Mouse (Mus musculus) C2C12 (cell line): ENCODE measurements at regions not wholly inside any gene's neighbourhood (a gene's known extent, or its start where the extent isn't known, plus 50 kb on each side); places are given as distances from the start of the nearest gene placed in this dataset.

Source experiments
- CTCF ChIP-seq: IDR thresholded peaks from one replicate; pipeline ENCODE4 v1.5.1; 2011; ENCODE audit not compliant: control insufficient read depth, insufficient read depth, insufficient read length
- USF1 ChIP-seq: IDR thresholded peaks from one replicate; pipeline ENCODE4 v1.6.1; 2011; ENCODE audit warnings: low read depth, mild to moderate bottlenecking, control low read depth, moderate library complexity

DNA sequence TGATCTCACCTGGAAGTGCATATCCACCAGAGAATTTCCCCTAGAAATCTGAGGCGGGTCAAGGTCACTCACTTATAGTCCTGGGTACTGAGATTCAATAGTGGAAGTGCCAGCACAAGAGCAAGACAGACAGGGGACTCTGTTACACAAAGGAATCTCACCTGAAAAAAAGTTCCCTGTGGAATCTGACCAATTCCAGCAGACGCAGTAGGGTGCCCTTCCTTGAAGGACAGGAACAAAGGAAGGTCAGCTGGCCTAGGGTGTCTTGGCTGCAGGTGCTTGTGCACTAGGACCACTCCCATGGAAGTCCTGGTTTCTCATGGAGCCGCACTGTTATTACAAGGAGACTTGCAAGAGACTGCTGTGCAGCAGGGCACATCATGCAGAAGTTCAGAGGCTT, 81.2 kb downstream of the Gm15023 start:
- TF ChIP-seq USF1 (no peak), CTCF (no peak)
